Mouse (Mus musculus): ENCODE results near the gene Psmd8.
"Not testable (repeated sequence)": the region's sequence is repeated elsewhere in the genome, so short reads cannot be mapped to it uniquely, and the experiment has no call there.

Psmd8 gene

DNA sequence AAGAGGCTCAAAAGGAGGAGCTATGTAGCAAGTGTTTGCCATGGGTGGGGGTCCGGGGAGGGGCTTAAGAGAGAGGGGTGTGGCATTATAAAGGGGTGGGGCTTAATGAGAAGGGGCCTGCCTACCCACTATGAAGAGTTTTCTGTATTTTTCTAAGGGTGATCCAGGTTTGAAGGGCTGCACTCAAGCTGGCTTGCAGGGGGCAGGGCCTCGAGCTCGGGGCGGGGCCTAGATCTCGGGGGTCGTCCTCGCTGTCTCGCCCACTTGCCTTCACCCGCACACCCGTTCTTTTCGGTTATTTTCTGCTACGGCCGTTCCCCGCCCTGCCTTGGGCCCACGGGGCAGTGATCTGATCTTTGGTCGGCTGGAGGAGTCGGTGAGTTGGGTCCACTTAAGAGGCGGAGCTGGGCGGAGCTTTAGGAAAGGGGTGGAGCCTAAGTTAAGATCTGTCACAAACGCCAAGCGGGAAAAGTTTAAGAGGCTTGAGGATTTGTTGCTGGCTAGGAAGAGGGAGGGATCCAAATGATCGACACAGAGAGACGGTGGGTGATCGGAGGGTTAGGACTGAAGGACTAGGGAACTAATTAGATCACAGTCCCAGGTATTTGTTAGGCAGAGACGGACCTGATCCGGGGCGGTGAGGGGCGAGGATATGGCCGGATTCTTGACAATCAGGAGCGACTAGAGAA, 10.3 kb downstream of the Psmd8 start, which contains the start of the genes Ggn and Spred3:
Ggn (plus strand) TSS at position 145 of the 689 bp plus-strand sequence.
Spred3 (minus strand) TSS at position 346 of the 689 bp plus-strand sequence.
- peak; percentile 61 to 62 for DNase-seq

DNA sequence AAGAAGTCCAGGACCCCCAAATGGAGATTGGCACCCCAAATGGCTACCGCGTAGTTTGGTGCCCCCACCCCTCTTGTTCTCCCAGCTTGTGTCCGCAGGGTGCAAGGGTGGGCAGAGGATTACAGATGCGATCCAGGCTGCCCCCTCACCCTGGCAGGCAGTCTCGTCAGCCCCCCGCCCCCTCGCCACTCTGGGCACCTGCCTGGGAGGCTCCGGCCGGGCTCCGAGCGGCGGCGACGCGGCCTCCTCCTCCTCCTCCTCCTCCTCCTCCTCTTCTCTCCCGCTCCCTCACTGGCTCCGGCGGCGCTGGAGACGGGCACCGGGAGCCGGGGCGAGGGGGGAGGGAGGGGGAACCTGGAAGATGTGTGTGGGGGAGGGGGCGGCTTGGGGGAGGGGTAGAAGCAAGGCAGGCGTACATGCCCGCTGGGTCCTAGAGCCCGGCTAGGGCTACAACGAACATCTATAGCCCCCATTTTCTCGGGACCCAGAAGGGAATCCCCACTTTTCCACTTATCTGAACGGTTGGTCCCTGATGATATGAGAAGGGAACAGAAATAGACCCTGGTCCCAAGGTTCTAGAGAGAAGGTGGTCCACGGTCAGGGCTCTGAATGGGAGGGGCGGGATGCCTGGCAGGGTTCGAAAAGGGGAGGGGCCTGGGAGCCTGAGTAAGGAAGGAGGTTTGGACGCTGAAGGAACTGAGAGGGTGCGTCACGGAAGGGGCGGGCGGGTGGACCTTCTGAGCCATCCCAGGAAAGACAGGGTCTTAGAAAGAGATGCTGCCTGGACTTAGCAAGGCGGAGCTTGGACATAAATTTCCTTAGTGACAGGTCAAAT, 11.1 kb downstream of the Psmd8 start:
- DNase-seq: peak in 1 of 2 experiments; percentile 28

DNA sequence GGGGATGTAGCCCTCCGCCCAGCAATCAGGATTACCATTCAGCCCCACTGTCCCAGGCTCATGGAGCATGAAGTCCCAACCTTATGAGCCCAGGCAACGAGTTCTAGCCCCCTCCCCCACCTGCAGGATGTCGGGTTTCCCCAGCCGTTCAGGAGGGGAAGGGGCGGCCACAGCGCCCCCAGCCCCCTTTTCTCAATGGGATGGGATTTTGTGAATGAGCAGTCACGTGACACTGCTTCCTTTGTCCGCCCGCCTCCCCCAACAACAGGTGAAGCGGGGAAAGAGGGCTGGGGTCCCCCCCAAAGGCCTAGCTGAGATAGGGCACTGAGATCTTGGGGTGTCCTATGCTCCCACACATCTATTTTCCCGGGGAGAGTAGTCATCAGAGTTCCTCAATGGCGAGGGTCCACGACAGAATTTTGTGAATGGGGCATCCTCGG, 11.7 kb downstream of the Psmd8 start:
- DNase-seq: no peak

DNA sequence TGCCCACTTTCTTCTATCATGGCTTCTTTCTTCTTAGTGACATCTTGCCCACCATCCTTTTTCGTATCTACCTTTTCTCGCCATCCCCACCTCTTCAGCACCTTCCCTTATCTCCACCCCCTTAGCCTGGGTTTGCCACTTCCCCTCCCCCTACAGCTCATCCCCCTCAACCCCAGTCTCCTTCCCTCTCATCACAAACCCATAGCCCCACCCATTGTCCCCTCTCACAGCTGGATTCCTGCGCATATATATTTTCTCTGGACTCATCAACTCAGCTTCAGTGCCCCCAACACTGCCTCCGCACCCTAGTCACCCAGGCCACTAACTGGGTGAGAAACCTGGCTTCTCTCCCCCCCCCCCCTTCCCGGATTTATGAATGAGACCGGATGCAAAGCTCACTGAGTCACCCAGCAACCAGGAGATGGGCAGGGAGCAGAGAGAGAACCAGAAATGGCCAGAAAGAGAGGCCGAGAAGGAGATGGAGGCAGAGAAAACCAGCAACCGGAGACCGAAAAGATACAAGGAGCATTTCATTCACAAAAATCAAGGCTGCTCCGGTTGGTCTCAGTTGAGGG, 12.3 kb downstream of the Psmd8 start:
- DNase-seq: no peak

DNA sequence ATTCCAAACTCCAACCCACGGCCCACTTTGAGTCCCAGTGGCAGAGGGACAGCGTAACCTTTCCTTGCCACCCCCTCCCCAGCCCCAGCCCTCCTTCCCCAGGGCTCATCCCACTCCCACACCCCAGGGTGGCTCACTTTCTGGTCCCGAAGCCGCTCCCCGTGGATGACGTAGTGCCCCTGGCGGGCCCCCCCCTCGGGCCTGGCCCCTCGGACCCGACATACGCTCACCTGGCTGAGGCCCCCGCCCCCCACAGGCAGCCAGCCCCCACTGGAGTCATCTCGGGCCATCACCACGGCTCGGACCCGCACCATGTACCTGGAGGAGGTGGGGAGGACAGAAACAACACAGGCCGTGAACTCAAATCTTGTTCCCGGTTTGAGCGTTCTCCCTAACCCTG, 12.8 kb downstream of the Psmd8 start:
- no peak for DNase-seq

DNA sequence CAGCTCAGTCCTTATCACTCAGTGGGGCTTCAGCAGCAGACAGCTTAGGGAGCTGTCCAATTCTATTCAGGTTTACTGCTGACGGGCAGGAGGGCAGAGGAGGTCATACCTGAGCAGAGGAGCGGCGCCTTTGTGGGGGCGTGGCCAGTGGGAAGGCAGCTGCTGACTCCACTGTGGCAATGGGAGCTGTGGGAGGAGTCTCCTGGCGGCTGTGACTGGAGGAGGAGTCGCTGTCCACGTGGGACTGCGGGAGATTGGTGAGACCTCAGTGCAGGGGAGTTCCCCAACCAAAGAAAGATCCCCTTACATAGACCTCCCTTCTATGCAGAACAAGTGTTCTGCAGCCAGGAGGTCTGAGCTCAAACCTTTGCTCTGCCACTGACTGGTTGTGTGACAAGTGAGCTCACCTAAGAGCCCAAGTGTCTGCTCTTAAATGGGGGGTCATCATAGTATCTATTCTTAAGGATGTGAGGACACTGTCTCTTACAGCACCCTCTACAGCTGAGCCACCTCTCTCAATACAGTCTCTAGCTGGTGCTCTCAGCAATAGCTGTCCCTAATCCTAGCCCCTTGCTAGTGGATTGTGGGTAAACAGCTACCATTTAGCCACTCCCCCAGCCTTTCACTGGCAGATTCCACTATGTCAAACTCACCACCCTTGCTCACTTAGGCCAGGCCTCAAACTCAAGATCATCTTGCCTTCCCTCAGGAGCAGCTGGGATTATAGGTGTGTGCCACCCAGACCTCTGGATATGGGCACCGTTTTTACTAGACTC, 17.6 kb downstream of the Psmd8 start:
- DNase-seq: peak; percentile 55 to 56

DNA sequence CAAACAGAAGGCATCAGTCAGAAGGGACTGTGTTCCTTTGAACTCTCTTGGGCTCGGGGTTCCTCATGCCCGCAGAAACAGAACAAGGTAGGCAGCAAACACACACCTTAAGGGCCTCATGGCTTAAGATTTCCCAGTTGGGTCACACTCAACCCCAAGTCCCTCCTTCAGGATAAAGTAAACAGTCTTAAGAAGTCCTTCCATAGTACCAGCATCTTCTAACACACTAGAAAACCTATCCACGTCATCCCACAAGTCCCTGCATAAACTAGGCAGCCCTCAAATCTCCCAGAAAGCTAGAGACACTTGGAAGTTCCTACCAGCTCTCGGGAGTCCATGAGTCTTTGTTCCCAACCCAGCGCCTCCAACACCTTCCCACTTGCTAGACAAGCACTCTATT, 18.2 kb downstream of the Psmd8 start:
- DNase-seq: no peak

DNA sequence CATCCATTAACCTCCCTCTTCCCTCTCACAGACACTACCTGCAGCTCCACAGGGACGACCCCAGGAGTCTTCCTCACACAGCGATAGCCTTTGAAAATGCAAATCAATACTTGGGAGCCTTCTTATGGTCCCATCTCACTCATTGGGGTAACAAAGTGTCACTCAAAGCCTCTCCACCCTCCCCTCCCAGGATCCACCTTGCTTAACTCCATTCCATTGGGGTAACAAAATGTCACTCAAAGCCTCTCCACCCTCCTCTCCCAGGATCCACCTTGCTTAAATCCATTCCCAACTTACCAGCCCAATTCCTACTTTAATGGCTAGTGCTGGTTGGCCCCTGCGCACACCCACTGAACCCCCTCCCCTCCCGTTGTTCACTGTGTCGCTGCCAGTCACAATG, 22.2 kb downstream of the Psmd8 start:
- no peak for DNase-seq

DNA sequence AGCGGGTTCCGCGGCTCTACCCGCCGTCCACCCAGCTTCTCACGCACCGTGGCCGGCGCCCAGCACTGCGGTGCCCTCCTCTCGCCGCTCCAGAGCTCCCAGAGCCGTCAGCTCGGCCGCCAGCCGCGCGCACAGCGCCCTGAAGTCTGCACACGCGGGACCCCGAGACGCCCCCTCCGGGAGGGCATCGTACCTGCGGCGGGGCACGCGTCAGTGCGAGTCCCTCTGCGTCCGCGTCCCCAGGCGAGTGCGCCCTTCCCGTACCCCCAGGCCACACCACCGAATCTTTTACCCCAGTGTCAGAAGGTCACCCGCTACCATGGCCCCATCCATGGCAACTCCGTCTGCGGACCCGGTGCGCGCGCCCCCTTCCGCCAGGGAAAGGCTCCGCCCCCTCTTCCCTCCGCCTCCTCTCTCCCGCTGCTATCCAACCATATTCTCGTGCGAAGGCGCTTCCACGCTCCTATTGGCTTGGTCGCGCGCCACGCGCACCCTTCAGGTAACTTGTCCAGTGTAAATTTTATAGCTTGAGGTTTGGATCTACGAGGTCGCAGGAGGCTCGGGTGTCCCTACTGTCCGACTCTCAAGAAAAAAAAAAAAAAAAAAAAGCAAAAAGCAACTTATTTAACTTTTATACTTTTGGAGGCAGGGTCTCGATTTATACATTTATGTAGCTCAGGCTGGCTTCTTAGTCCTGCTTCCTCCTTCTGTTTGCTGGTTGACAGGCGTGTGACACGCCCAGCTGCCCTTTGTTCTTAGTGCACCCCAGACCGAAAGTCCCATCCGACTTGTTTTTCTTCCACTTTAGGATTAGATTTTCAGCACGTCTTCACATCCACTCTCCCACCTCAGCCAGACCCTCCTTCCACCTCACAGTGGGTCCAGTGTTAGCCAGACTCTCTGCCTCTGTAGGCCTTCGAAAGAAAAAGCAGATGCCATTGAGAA, 24.4 kb downstream of the Psmd8 start, which contains the start of gene Fam98c:
Fam98c (minus strand) TSS at position 397 of the 945 bp plus-strand sequence.
- DNase-seq: peak; percentile 70 to 72

DNA sequence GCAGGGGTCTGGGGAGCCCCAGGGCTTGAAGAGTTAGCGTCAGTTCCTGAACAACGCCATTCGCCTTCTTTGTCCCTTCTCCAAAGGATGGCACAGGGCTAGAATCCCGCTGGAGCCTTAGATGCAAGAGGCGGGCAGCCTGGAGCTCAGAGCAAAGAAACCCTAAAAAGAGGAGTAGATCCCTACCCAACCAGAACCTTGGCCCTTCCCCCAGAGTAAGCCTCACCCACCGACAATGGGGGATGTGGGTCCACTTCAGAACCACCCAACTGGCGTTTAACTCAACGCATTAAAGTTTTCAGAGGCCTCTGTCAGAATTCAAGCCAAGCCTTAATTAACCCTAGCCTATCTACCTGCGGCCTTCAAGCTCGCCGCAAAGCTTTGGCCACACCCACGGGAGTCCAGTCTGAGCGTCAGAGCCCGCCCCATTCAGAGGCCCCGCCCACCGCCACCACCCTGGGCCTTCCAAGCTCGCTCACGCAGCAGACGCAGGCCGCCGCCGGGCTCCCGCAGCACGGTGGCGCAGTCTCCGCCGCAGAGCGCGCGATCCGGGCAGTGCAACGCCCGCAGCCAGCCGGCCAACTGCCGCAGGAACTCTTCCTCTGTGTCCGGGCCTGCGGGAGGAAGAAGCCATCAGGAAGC, 25.2 kb downstream of the Psmd8 start:
- peak; percentile 91 for DNase-seq

DNA sequence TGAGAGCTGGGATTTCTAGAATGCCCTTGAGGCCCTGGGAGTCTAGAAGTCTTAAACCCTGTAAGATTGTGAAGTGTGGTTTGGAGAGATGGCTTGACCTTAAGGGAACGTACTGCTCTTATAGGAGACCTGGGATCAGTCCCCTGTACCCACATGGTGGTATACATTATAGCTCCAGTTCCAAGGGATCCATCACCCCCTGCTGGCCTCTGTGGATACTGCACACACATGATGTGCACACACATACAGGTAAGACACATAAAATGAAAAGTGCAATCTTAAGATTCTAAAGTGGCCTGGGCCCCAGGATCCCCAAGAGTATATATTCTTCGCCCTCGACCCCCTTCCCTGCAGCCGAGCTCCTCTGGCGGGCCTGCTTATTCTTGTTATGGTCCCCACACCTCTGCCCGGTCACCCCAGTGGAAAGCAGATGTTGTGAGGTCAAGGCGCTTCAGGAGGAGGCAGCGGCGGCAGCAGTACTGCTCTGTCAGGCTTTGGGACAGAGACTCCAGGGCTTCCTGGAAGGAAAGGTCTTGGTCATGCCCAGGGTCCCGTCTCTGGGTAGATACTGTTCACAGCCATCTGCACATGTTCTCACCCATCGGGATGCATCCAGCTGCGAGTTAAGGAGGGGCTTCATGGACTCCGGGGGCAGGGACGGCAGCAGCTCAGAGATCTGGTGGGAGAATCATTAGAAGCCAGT, 26.3 kb downstream of the Psmd8 start:
- DNase-seq: peak; percentile 49 to 52

DNA sequence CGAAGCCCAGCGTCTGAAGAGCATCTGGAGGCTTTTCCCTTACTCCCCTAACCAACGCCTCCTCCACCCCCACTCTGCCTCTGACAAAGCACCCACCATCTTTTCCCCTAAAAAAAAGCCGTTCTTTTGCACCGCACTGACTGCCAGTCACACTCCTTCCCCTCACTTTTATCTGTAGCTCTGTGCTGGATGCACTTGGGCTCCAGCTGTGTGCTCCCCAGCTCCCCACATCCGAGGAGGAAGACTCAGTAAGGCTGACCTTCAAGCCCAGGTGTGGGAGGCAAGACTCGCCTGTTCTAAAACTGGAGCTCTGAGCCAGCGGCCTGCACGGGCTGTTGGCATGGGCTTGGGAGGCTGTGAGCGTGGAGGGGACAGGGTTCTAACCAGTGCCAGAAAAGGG, 29.0 kb downstream of the Psmd8 start:
- no peak for DNase-seq

DNA sequence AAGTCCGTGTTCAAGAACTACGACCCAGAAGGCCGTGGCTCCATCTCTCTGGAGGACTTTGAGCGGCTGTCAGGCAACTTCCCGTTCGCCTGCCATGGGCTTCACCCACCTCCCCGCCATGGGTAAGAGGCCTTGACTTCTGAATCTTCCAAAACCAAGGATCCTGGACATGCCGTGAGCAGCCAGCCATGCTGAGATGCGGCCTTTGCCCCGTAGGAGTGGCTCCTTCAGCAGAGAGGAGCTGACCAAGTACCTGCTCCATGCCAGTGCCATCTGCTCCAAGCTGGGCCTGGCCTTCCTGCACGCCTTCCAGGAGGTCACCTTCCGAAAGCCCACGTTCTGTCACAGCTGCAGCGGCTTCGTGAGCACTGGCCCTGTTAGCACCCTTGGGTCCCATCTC, 31.7 kb downstream of the Psmd8 start:
- DNase-seq: no peak

DNA sequence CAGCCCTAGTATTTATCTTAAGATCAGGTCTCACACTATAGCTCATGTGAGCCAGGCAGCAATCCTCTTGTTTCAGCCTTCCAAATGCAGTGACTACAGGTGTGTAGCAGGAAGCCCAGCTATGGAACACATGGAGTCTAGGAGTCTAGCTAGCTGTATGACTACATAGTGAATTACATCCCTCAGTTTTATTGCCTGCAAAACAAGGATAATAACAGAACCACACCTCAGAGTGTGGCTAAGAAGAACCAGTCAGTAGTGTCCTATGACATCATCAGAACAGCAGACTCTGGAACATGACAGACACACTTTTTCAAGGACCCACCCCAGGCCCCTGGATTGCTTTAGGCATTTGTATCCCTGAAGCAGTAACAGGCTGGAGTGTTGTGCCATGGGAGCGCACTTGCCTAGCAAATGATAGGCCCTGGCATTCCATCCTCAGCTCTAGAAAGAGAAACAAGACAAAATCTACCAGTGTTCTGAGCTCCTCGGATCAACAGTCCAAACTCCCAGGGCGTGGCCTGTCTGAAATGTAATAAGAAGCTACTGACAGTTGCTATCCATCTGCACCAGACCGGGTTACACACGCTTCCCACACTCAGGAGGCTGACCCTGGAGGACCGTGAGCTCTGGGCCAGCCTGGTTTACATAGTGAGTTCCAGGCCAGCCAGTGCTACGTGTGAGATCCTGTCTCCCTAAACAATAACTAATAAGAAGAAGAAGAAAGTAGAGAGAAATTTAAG, 33.7 kb downstream of the Psmd8 start:
- no peak for DNase-seq

DNA sequence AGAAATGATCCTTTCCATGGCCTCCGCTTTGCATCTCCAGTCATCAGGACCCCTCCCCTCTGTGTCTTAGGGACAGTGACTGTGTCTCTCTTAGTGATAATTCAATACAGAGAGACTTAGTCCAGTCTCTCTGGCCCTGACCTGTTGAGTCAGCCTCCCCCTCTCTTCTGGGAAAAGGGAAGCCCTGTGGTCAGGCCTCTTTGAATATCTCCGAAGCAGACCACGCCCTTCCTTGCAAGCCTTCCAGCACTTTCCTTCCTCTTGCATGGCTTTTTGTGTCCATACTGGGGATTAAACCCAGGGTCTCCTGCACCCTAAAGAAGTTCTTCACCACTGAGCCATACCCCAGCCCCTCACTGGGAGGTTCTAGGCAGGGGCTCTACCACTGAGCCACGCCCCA, 36.5 kb downstream of the Psmd8 start:
- DNase-seq: no peak

DNA sequence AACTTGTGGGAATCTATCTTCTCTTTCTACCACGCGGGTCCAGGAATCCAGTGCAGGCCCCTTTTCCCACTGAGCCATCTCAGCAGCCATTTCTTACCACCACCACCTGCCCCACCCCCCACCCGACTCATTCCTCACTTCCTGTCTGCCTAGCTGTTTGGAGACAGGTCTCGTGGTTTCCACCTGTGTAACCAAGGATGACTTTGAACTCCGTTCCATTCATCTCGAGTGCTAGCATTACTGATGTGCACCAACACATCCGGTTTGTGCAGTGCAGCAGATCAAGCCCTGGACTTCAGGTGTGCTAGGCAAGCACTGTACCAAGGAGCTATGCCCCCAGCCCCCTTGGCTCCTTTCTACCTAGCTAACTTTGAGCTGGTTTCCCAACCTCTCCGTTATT, 39.1 kb downstream of the Psmd8 start:
- no peak for DNase-seq

DNA sequence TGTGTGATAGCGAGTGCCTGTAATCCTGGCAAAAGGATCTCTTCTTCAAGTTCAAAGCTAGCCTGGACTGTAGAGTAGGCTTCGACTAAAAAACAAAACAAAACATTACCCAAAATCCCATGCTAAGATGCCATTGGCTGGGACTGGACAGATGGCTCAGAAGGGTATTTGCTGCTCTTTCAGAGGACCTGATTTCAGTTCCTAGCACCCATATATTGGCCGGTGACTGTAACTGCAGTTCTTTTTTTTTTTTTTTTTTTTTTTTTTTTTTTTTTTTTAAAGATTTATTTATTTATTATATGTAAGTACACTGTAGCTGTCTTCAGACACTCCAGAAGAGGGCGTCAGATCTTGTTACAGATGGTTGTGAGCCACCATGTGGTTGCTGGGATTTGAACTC, 41.3 kb downstream of the Psmd8 start:
- not testable (repeated sequence) for DNase-seq

DNA sequence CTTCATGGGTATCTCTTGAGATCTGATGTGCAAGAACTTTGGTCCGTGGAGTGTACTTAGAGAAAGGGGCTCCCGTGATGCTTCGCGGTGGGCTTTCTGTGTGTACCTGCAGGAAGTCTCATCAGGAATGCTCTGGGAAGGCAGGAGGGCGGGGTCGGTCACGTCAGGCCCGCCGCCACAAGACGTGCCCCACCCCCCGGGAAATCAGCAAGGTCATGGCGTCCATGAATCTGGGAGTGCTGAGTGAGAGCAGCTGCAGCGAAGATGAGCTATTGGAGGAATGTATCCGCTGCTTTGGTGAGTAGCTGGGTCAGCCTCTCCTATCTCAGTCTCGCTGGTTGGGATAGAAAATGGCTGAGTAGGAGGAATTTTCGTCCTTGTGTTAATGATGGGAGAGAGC, 43.1 kb downstream of the Psmd8 start:
- no peak for DNase-seq

DNA sequence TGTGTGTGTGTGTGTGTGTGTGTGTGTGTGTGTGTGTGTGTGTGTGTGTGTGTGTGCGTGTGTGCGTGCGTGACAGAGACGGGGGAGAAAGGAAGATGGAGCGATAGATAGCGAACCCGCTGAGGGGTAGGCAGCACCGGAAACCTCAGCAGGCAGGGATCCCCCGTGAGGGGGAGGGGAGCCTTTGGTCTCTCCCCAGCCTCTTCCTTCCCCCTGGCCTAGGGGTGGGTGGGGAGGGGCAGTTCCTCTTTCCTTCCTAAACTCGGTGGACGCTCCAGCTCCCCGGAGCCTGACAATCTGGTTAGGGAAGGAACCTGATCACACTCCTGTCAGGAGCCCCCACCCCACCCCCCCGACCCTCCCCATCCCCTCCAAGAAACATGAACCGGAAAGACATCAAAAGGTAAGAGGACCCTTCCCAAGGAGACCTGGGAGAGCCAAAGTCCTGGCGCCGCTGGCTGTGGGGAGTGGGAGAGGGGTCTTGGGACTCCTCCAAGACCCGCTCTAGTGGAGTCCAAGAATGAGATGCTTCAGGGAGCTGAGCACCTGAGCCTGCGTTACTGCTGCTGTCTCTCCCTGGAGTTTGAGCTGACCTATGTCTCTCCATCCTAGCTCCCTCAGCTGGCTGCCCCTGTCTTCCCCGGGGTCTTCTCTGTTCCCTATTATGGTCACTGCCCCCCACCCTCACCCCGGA, 45.7 kb downstream of the Psmd8 start, which contains the start of gene Rasgrp4:
Rasgrp4 (plus strand) TSS at position 159 of the 694 bp plus-strand sequence.
- peak; percentile 71 to 75 for DNase-seq

Data from B cell, adult 2 months (primary cell).